Mouse (Mus musculus): Measurements from ENCODE around the gene Mri1.

DNA sequence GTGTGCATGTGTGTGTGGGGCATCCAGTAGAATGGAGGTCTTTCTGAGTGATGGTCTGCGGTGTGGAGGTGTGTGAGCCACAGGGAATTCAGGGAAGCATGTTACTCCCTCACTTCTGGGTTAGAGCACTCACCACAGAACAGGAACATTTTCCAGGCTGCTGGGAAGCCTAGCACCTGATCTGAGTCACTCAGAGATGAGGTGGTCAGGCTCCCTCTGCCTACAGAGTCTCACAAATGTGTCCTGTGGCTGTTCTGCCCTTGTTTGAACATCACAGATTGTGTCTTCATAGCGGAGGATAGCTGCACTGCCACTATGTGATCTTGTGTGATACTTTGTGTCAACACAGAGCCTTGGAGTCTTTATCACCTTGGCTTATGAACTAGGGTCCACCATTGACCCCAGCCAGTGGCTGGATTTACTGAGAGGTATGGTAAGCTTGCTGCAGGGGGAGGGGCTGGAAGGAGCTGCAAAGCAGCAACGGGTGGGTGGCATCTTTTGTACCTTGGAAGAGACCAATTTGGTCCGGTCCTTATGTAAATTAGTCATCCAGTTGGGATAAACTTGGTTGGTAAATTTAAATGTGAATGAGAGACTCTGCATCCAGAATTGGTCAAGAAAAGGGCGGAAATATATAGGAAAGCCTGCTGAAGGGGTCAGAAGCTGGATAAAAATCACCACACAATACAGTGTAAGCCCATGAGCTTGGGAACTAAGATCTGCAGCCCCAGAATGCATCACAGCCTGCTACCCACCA is 40.1 kb upstream of the Mri1 start:
- TF ChIP-seq CTCF (IDR thresholded peaks at IDR 0.05; ENCODE audit: control insufficient read depth, insufficient read depth, insufficient read length) (no peak), USF1 (IDR thresholded peaks at IDR 0.05; ENCODE audit: low read depth) (no peak), MYOD1 (IDR thresholded peaks at IDR 0.05; ENCODE audit: control insufficient read depth, insufficient read length, low read depth) (no peak), FOSL1 (IDR thresholded peaks at IDR 0.05; ENCODE audit: insufficient read depth, low read length, poor library complexity, severe bottlenecking) (no peak), MYOG (IDR thresholded peaks at IDR 0.05; ENCODE audit: control insufficient read depth, extremely low read depth, insufficient read length) (no peak), CEBPB (IDR thresholded peaks at IDR 0.05; ENCODE audit: low read depth) (no peak)

Data from C2C12 (cell line).